Mouse (Mus musculus) kidney, embryonic 15.5 days (tissue): Measurements from ENCODE around the gene Sap30l. TPM values are rescaled to one million over a fixed set of nuclear protein-coding genes. Genes with fewer than 3 reads are reported as not detected.

Experiments used
- ATAC-seq: fragments of 200-750 bp; cut with Nextera tagmentation; replicated peaks from 2 replicates; pipeline ENCODE4 v1.8.0; 2017; ENCODE audit warnings: moderate TSS enrichment; ENCODE audit not compliant: low FRiP score
- H3K27ac ChIP-seq: fragments of 300-500 bp; sonication (generic); 2 replicates; pipeline ENCODE4 v1.5.1; 2015; ENCODE audit warnings: mild to moderate bottlenecking, inconsistent platforms
- H3K27me3 ChIP-seq: fragments of 300-500 bp; sonication (generic); 2 replicates; pipeline ENCODE4 v1.6.1; 2015; ENCODE audit warnings: inconsistent platforms
- H3K36me3 ChIP-seq: fragments of 300-500 bp; sonication (generic); 2 replicates; pipeline ENCODE4 v1.6.1; 2015; ENCODE audit warnings: inconsistent platforms
- H3K4me1 ChIP-seq: fragments of 300-500 bp; sonication (generic); 2 replicates; pipeline ENCODE4 v1.6.1; 2015; ENCODE audit warnings: inconsistent platforms
- H3K4me2 ChIP-seq: fragments of 300-500 bp; sonication (generic); 2 replicates; pipeline ENCODE4 v1.6.1; 2015; ENCODE audit warnings: moderate library complexity, mild to moderate bottlenecking, inconsistent platforms
- H3K4me3 ChIP-seq: fragments of 300-500 bp; sonication (generic); replicated peaks from 2 replicates; pipeline ENCODE4 v1.5.1; 2015; ENCODE audit warnings: mild to moderate bottlenecking, inconsistent platforms
- H3K9ac ChIP-seq: fragments of 300-500 bp; sonication (generic); 2 replicates; pipeline ENCODE4 v1.6.1; 2015; ENCODE audit warnings: mild to moderate bottlenecking, inconsistent platforms
- H3K9me3 ChIP-seq: fragments of 300-500 bp; sonication (generic); replicated peaks from 2 replicates; pipeline ENCODE4 v1.6.1; 2016; ENCODE audit warnings: inconsistent platforms
- WGBS: fragments of 180-500 bp; shearing (Covaris S2); methylation state at CpG from one replicate; pipeline ENCODE4 v1.1.7; 2015; ENCODE audit warnings: mixed read lengths; 5-methylcytosine and 5-hydroxymethylcytosine counted together
- polyA plus RNA-seq: library from polyadenylated mRNA; unstranded; fragments of >200 nt; fragmentation: Nextera tagmentation; extraction: Ambion mirVana; gene quantifications from 2 replicates; pipeline ENCODE4 v1.2.1, GENCODE M21; 2015

Sap30l gene
- 10.1 and 11.6 TPM in 2 replicates for polyA plus RNA-seq

DNA sequence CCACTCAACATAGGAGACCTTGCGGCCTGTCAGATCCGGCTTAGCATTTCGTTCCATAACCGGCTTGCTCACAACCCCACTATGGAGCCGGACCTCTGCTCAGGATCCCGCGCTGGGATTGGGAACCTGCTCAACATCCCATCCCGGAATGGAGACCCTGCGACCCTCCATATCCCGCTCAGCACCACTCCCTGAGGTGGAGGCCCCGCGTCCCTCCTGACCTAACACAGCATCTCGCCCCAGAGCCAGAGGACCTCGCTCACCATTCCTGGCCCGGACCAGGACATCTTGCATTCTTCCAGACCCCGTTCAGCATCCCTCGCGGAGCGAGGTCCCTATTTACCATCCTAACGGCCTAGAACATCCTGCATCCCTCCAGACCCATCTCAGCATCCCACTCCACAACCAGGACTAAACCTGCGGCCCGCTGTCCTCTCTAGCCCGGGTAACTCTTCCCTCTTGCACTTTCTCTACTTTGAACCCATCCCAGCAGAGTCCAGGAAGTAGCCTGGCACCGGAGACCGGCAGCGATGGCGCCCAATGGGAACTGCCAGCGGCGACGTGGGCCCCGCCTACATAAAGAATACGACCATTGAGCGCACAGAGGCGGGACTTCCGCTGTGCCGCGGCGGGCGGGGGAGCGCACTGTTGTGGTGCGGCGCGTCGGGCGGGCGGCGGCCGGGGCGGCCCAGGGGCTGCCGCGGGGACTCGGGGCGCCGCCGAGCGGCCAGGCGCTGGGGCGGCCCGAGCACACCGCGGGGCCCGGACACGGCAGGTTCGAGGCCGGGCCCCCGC is at the start of gene Sap30l:
Gene Sap30l (plus strand): TSS at position 667 of the 795 bp plus-strand sequence.
- Histone ChIP-seq H3K9ac (peak within 1 kb of the TSS; percentile 87), H3K4me2 (peak within 1 kb of the TSS; percentile 99), H3K36me3 (peaks cover 5% of the 10 kb centered on the region; the same call in 1 of the 2 replicates), H3K4me3 (peak within 1 kb of the TSS; percentile 98), H3K4me1 (peaks cover 29% of the 10 kb centered on the region), H3K27ac (peak within 1 kb of the TSS; percentile 87), H3K9me3 (no peaks in the 10 kb centered on the region), H3K27me3 (no peaks in the 10 kb centered on the region)
- ATAC-seq: peak; percentile 97
- WGBS: under 1% methylated on average over 63 of the region's 66 CpGs

DNA sequence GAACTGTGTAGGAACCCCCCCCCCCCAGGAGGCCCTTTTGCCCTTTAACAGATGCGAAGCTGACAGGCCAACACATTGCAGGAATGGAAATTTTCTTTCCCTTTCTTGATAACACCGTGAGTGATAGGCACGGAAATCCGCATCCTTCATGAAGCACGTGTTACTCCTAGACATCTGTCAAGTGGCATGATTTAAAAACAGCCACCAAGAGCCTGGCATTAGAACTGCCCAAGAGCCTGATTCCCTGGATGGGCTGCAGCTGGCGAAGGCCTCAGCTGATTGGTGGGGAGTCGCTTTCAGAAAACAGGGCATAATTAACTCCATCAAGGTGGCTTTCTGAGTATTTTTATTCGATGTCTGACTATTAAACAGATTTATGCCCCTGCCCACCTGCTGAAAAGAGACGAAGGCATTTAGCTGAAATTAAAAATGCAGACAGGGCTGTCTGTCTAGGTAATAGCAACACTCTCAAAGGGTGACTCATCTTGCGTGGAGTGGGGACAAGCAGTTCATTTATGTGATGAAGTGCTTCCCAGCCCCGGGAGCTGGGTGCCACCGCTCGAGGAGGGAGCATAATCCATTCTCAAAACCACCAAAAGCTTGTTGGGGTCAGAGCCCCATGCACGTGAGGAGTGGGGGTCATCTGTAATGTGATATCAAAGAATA is 47.8 kb upstream of the Sap30l start:
- ATAC-seq: no peak
- Histone ChIP-seq H3K9me3 (no peaks in the 10 kb centered on the region), H3K4me2 (no peak overlapping the region), H3K9ac (no peak overlapping the region), H3K27me3 (no peaks in the 10 kb centered on the region), H3K4me1 (0 out of 2 replicates have a peak, but pooled peaks cover 2% of the 10 kb centered on the region), H3K4me3 (no peak overlapping the region), H3K27ac (no peak overlapping the region), H3K36me3 (no peaks in the 10 kb centered on the region)
- 38% methylated on average over 14 of the region's 14 CpGs for WGBS

DNA sequence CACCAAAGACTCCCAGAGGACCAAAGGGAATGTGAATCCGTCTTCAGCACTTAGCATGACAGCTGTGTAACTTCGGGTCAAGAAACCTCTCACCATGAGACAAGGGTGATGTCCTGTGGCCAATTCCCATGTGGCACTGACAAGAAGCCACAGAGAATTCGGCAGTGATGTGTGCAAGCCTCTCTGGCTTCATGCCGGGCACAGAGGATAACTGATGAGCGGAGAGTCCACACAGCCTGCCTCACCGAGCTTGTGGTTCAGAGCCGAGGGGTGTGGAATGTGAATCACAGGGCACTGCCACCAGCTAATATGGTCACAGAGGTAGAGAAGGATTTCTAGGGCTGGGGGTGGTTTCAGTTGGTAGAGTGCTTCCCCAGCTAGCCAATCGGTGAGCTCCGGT is 42.8 kb upstream of the Sap30l start:
- H3K4me1 ChIP-seq: peaks cover 7% of the 10 kb centered on the region
- H3K9ac ChIP-seq: no peak overlapping the region
- no peaks in the 10 kb centered on the region for H3K27me3 ChIP-seq
- H3K4me3 ChIP-seq: no peak overlapping the region
- peaks cover 8% of the 10 kb centered on the region for H3K36me3 ChIP-seq
- H3K9me3 ChIP-seq: no peaks in the 10 kb centered on the region
- ATAC-seq: no peak
- H3K27ac ChIP-seq: no peak overlapping the region
- H3K4me2 ChIP-seq: no peak overlapping the region
- 70% methylated on average over 9 of the region's 9 CpGs for WGBS

DNA sequence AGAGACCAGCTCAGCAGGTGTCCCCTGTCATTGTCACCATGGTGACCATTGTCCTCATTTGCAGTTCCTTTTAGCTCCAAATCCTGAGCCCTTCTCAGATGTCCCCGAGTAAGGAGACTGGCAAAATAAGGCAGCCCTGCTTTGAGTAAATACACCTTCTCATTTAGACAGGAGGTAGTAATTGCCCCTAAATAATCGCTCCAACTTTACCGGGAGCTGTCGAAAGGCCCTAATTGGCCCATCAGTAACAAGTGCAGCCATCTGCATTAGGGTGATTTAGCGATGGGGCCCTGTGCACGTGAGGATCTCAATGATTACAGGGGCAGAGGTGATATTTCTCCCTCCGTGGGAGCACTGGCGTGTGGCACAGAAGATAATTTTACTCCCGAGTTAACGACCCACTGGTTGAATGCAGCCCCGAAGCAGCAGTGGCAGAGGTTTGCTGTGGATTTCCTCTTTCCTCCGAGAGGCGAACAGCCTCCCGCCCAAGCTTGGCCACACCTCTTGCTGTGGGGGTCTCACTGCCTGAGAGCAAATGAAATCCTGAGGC is 40.9 kb upstream of the Sap30l start:
- Histone ChIP-seq H3K4me3 (no peak overlapping the region), H3K27ac (no peak overlapping the region), H3K27me3 (no peaks in the 10 kb centered on the region), H3K36me3 (peaks cover 11% of the 10 kb centered on the region), H3K4me1 (peaks cover 7% of the 10 kb centered on the region), H3K9me3 (no peaks in the 10 kb centered on the region), H3K4me2 (peak overlapping the region; percentile 20; the same call in 1 of the 2 replicates), H3K9ac (no peak overlapping the region)
- 9% methylated on average over 14 of the region's 14 CpGs for WGBS
- ATAC-seq: peak; percentile 83

DNA sequence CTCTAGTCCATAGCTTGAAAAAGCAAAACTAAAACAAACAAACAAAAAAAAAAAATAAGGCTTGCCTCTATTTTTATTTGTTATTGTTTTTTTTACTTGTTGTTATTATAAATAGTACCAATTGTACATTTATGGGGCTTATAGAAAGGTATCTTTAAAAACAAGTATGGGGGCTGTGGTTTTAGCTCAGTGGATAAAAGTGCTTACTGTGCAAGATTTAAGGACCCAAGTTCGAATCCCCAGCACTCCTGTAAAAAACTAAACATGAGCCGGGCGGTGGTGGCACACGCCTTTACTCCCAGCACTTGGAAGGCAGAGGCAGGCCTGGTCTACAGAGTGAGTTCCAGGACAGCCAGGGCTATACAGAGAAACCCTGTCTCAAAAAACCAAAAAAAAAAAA is 40.1 kb upstream of the Sap30l start:
- Histone ChIP-seq H3K4me3 (no peak overlapping the region), H3K27ac (no peak overlapping the region), H3K36me3 (peaks cover 14% of the 10 kb centered on the region), H3K4me2 (no peak overlapping the region), H3K4me1 (peaks cover 12% of the 10 kb centered on the region), H3K9ac (no peak overlapping the region), H3K9me3 (no peaks in the 10 kb centered on the region), H3K27me3 (no peaks in the 10 kb centered on the region)
- WGBS: 94% methylated on average over 4 of the region's 4 CpGs
- no peak for ATAC-seq

DNA sequence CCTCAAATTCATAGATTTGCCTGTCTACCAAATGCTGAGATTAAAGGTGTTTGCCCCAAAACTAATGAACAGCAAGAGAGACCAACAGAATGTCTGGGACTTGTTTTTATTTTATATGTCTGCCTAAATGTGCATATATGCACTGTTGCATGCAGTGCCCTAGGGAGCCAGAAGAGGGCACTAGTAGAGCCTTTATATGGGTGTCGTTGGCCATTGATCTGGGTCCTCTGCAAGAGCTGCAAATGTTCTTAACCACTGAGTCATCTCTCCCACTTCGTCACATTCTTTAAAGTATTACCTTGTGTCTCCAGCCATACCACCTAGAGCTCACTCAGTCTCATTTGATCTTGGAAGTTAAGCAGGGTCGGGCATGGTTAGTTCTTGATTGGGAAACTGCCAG is 37.3 kb upstream of the Sap30l start:
- no peak overlapping the region for H3K4me3 ChIP-seq
- ATAC-seq: no peak
- peaks cover 30% of the 10 kb centered on the region for H3K4me1 ChIP-seq
- H3K36me3 ChIP-seq: peaks cover 14% of the 10 kb centered on the region
- no peak overlapping the region for H3K9ac ChIP-seq
- 94% methylated on average over 3 of the region's 3 CpGs for WGBS
- H3K27ac ChIP-seq: no peak overlapping the region
- H3K27me3 ChIP-seq: no peaks in the 10 kb centered on the region
- H3K9me3 ChIP-seq: no peaks in the 10 kb centered on the region
- no peak overlapping the region for H3K4me2 ChIP-seq

DNA sequence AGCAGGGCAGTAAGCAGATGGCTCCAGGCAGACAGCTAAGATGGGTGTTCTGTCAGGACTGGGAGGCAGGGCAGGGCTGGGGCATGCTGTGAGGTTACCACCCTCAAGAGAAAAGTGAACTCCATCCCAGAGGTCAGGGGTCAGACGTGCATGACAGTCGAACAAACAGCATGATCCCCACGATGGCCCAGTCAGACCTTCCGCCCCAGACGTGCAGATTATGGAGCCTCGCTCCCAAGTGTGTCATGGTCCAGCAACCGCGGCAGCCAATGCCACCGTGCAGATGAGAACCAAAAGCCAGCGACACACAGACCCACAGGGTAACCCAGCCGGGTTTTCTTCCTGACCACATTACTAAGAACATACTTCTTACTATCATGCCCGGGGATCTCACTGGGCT is 34.8 kb upstream of the Sap30l start:
- no peak overlapping the region for H3K9ac ChIP-seq
- WGBS: 29% methylated on average over 12 of the region's 12 CpGs
- H3K36me3 ChIP-seq: peaks cover 26% of the 10 kb centered on the region
- peak; percentile 71; the same call in 1 of the 2 replicates for ATAC-seq
- 0 out of 2 replicates have a peak overlapping the region, but pooled peaks have one; percentile 15 for H3K27ac ChIP-seq
- no peak overlapping the region for H3K4me3 ChIP-seq
- H3K4me1 ChIP-seq: peaks cover 23% of the 10 kb centered on the region; the same call in 1 of the 2 replicates
- H3K9me3 ChIP-seq: no peaks in the 10 kb centered on the region
- no peak overlapping the region for H3K4me2 ChIP-seq
- no peaks in the 10 kb centered on the region for H3K27me3 ChIP-seq

DNA sequence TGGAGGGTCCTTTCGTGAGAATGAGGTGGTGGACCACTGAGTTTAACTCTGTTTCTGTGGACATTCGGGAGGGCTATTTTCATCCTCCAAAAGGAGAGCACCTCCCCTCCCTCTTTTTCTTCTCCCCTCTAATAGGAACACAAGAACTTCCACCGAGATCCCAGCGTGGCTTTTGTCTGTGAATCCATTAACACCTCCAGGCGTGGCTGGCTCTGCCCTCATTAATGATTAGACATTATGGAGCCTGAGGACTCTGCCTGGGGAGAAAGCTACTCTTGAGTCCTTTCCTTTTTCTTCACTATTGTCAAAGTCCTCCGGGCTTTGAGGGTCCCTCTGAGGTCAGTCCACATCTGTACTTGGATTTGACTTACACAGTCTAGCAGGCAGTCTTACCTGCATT is 34.3 kb upstream of the Sap30l start:
- Histone ChIP-seq H3K27ac (0 out of 2 replicates have a peak overlapping the region, but pooled peaks have one; percentile 15), H3K4me2 (no peak overlapping the region), H3K9ac (no peak overlapping the region), H3K27me3 (0 out of 2 replicates have a peak, but pooled peaks cover under 1% of the 10 kb centered on the region), H3K9me3 (no peaks in the 10 kb centered on the region), H3K4me1 (peaks cover 23% of the 10 kb centered on the region; the same call in 1 of the 2 replicates), H3K4me3 (no peak overlapping the region), H3K36me3 (peaks cover 26% of the 10 kb centered on the region)
- 48% methylated on average over 6 of the region's 6 CpGs for WGBS
- no peak for ATAC-seq

DNA sequence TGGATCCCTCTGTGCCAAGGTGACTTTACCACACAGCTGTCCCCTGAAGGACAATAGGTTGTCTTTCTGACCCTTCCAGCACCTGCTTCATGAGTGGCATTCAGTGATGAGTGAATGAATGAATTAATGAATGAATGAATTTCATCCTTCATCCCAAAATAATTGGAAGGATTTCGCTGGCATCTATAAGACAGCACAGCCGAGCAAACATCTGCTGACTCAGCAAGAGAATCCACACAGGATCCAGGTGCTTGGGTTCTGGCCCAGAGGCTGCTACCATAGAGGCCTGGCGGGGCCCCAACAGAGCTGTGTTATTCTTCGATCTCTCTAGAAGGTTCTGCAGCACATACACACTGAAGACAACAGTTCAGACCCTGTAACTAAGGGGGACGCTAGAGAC is 30.7 kb upstream of the Sap30l start:
- Histone ChIP-seq H3K36me3 (0 out of 2 replicates have a peak, but pooled peaks cover 16% of the 10 kb centered on the region), H3K4me2 (no peak overlapping the region), H3K9me3 (no peaks in the 10 kb centered on the region), H3K4me1 (peaks cover 45% of the 10 kb centered on the region), H3K27ac (no peak overlapping the region), H3K27me3 (0 out of 2 replicates have a peak, but pooled peaks cover 7% of the 10 kb centered on the region), H3K9ac (no peak overlapping the region), H3K4me3 (no peak overlapping the region)
- no peak for ATAC-seq
- 90% methylated on average over 5 of the region's 5 CpGs for WGBS

DNA sequence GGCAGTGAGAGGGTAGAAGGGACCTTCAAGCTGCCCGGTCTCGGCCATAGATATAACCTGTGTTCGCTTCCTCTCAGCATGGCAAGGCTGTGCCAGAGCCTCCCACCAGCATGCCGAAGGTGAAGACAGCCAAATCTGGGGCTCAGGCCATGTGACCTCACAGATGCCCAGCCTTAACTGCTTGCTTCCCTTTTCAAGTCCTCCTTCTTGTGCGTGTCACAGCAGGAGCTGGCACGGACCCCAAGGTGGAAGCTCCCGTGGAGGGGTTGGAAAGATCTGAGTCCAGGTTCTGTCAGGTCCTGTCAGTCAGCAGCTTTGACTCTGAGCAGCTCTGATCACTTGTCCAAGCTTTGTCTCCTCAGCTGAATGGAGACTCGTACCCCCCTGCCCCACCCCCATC is 29.8 kb upstream of the Sap30l start:
- Histone ChIP-seq H3K4me3 (no peak overlapping the region), H3K27ac (no peak overlapping the region), H3K4me2 (no peak overlapping the region), H3K9me3 (no peaks in the 10 kb centered on the region), H3K4me1 (peaks cover 36% of the 10 kb centered on the region), H3K36me3 (0 out of 2 replicates have a peak, but pooled peaks cover 14% of the 10 kb centered on the region), H3K27me3 (0 out of 2 replicates have a peak, but pooled peaks cover 7% of the 10 kb centered on the region), H3K9ac (no peak overlapping the region)
- no peak for ATAC-seq
- WGBS: 94% methylated on average over 8 of the region's 8 CpGs

DNA sequence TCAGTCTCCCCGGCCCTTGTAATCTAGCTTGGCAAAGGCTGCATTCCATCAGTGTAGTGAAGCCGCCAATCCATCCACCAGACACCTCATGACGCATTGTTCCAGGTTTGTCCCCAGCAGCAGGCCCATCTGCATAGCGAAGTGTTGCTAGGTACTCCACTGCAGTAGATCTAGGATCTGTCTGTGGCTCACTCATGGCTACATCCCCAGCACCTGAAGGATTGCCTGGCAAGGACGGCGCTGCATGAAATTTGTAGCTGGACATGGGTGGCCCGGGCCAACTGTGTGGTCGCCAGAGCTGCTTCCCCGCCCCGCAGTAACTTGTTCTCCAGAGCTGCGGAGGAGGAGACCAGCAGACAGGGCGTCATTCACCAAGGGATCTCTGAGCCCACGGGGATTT is 28.0 kb upstream of the Sap30l start:
- 19% methylated on average over 13 of the region's 13 CpGs for WGBS
- Histone ChIP-seq H3K4me2 (peak overlapping the region; percentile 16), H3K36me3 (0 out of 2 replicates have a peak, but pooled peaks cover 14% of the 10 kb centered on the region), H3K27ac (peak overlapping the region; percentile 65; the same call in 1 of the 2 replicates), H3K27me3 (0 out of 2 replicates have a peak, but pooled peaks cover 7% of the 10 kb centered on the region), H3K9me3 (no peaks in the 10 kb centered on the region), H3K4me1 (peaks cover 27% of the 10 kb centered on the region), H3K9ac (no peak overlapping the region), H3K4me3 (no peak overlapping the region)
- ATAC-seq: peak; percentile 49
